Mouse (Mus musculus) megakaryocyte, adult 5-6 weeks (primary cell): ENCODE data around the gene Snapc4. TPM values are rescaled to one million over a fixed set of nuclear protein-coding genes. Genes with fewer than 3 reads are reported as not detected.

Source experiments
- ATAC-seq: 2 replicates; pipeline ENCODE4 v1.8.0; 2016; ENCODE audit warnings: mild to moderate bottlenecking, inconsistent platforms; ENCODE audit not compliant: poor library complexity, severe bottlenecking
- total RNA-seq, 2 experiments: library from RNA; stranded (forward) in 1 of 2; stranded (reverse) in 1 of 2; fragments of 153-499, 151-499 nt in 1 of 2; fragments of 221-1000, 200-1000 nt in 1 of 2; gene quantifications; 2 replicates each; pipeline versions ENCODE4 v1.2.3 to v1.2.4; 2015 to 2017

Snapc4 gene
- total RNA-seq, 2 experiments from 2014 or later: 6.1 to 13.3 TPM

GRCm38 (mm10) chr2:26316576-26317246 is 63.7 kb downstream of the Snapc4 start:
- ATAC-seq: no peak

GRCm38 (mm10) chr2:26315925-26316311 is 64.5 kb downstream of the Snapc4 start:
- peak; percentile 25; the same call in 1 of the 2 replicates for ATAC-seq

- ATAC-seq: peak; percentile 75
Observed at GRCm38 (mm10) chr2:26315072-26315924, 65.2 kb downstream of the Snapc4 start, which contains the start of gene Gpsm1. TSS of gene Gpsm1 (plus strand) at chr2:26315515.

- no peak for ATAC-seq
Observed at GRCm38 (mm10) chr2:26314281-26315071, 66.0 kb downstream of the Snapc4 start.

GRCm38 (mm10) chr2:26313394-26313793 is 67.1 kb downstream of the Snapc4 start:
- no peak for ATAC-seq

- ATAC-seq: peak; percentile 52
Observed at GRCm38 (mm10) chr2:26312812-26313211, 67.6 kb downstream of the Snapc4 start.

Other genes starting within 250 kb of the Snapc4 start
- gene Lhx3, start 172.4 kb downstream of the Snapc4 start, total RNA-seq (2015): not detected in 2 replicates
- gene Lhx3, start 172.4 kb downstream of the Snapc4 start, total RNA-seq (2017): not detected in 2 replicates
- gene Qsox2, start 143.1 kb downstream of the Snapc4 start, total RNA-seq (2015): 3.5 and 4.7 TPM in 2 replicates
- 1.9 and 2.5 TPM in 2 replicates for gene Qsox2, start 143.1 kb downstream of the Snapc4 start, total RNA-seq (2017)
- not detected in 2 replicates for gene Ccdc187, start 86.1 kb downstream of the Snapc4 start, total RNA-seq (2015)
- gene Ccdc187, start 86.1 kb downstream of the Snapc4 start, total RNA-seq (2017): not detected in 2 replicates
- gene Gpsm1, start 65.1 kb downstream of the Snapc4 start, total RNA-seq (2015): 1.9 and 2.4 TPM in 2 replicates
- 2.2 and 4.0 TPM in 2 replicates for gene Gpsm1, start 65.1 kb downstream of the Snapc4 start, total RNA-seq (2017)
- 4.4 and 5.8 TPM in 2 replicates for gene Dnlz, start 28.5 kb downstream of the Snapc4 start, total RNA-seq (2015)
- 5.1 TPM in 2 replicates for gene Dnlz, start 28.5 kb downstream of the Snapc4 start, total RNA-seq (2017)
- gene Card9, start 19.7 kb downstream of the Snapc4 start, total RNA-seq (2015): 42.6 and 45.3 TPM in 2 replicates
- gene Card9, start 19.7 kb downstream of the Snapc4 start, total RNA-seq (2017): 141 and 169 TPM in 2 replicates
- 62.2 and 76.5 TPM in 2 replicates for gene Entr1, start 8.7 kb upstream of the Snapc4 start, total RNA-seq (2015)
- 60.4 and 63.4 TPM in 2 replicates for gene Entr1, start 8.7 kb upstream of the Snapc4 start, total RNA-seq (2017)
- gene Pmpca, start 8.7 kb upstream of the Snapc4 start, total RNA-seq (2015): 26.4 and 27.1 TPM in 2 replicates
- 35.0 and 38.5 TPM in 2 replicates for gene Pmpca, start 8.7 kb upstream of the Snapc4 start, total RNA-seq (2017)
- gene Inpp5e, start 28.6 kb upstream of the Snapc4 start, total RNA-seq (2015): 13.2 and 17.0 TPM in 2 replicates
- gene Inpp5e, start 28.6 kb upstream of the Snapc4 start, total RNA-seq (2017): 7.8 and 10.4 TPM in 2 replicates
- gene Sec16a, start 64.6 kb upstream of the Snapc4 start, total RNA-seq (2015): 41.6 and 43.9 TPM in 2 replicates
- 31.1 and 34.6 TPM in 2 replicates for gene Sec16a, start 64.6 kb upstream of the Snapc4 start, total RNA-seq (2017)
- gene Notch1, start 136.0 kb upstream of the Snapc4 start, total RNA-seq (2015): 37.6 and 43.0 TPM in 2 replicates
- gene Notch1, start 136.0 kb upstream of the Snapc4 start, total RNA-seq (2017): 22.3 and 48.3 TPM in 2 replicates
- 1.6 and 3.1 TPM in 2 replicates for gene Egfl7, start 199.4 kb upstream of the Snapc4 start, total RNA-seq (2015)
- gene Egfl7, start 199.4 kb upstream of the Snapc4 start, total RNA-seq (2017): 3.7 and 3.9 TPM in 2 replicates
- gene Gm20532, start 206.0 kb upstream of the Snapc4 start, total RNA-seq (2015): 0.36 TPM in 1 of 2 replicates, not detected in the other
- gene Gm20532, start 206.0 kb upstream of the Snapc4 start, total RNA-seq (2017): not detected in 2 replicates
- gene Agpat2, start 223.8 kb upstream of the Snapc4 start, total RNA-seq (2015): 37.0 and 41.9 TPM in 2 replicates
- 38.1 and 43.6 TPM in 2 replicates for gene Agpat2, start 223.8 kb upstream of the Snapc4 start, total RNA-seq (2017)
- 0.33 TPM in 1 of 2 replicates, not detected in the other for gene Fam69b, start 247.8 kb upstream of the Snapc4 start, total RNA-seq (2015)
- gene Fam69b, start 247.8 kb upstream of the Snapc4 start, total RNA-seq (2017): 0.11 and 0.33 TPM in 2 replicates